Mouse (Mus musculus) lung, embryonic 14.5 days (tissue): ENCODE measurements around the gene Acbd7. TPM values are rescaled to one million over a fixed set of nuclear protein-coding genes. Genes with fewer than 3 reads are reported as not detected.

Experiments
- ATAC-seq: fragments of 200-750 bp; cut with Nextera tagmentation; 2 replicates; pipeline ENCODE4 v1.8.0; 2017; ENCODE audit warnings: mild to moderate bottlenecking, moderate TSS enrichment, moderate library complexity; ENCODE audit not compliant: insufficient read depth
- DNase-seq: peaks from one replicate; pipeline ENCODE4 v3.0.0-alpha.2; 2015
- H3K27ac ChIP-seq: fragments of 300-500 bp; sonication (generic); 2 replicates; pipeline ENCODE4 v1.5.1; 2014; ENCODE audit warnings: low read depth, mild to moderate bottlenecking, moderate library complexity
- H3K27me3 ChIP-seq: fragments of 300-500 bp; sonication (generic); 2 replicates; pipeline ENCODE4 v1.6.1; 2014; ENCODE audit warnings: low read length, control low read depth; ENCODE audit not compliant: insufficient read depth
- H3K36me3 ChIP-seq: fragments of 300-500 bp; sonication (generic); 2 replicates; pipeline ENCODE4 v1.6.1; 2014; ENCODE audit warnings: control low read depth; ENCODE audit not compliant: insufficient read depth
- H3K4me1 ChIP-seq: fragments of 300-500 bp; sonication (generic); 2 replicates; pipeline ENCODE4 v1.6.1; 2014; ENCODE audit warnings: antibody characterized with exemption, control low read depth; ENCODE audit not compliant: insufficient read depth
- H3K4me2 ChIP-seq: fragments of 300-500 bp; sonication (generic); 2 replicates; pipeline ENCODE4 v1.6.1; 2014; ENCODE audit warnings: mild to moderate bottlenecking
- H3K4me3 ChIP-seq: fragments of 300-500 bp; sonication (generic); 2 replicates; pipeline ENCODE4 v1.5.1; 2014; ENCODE audit warnings: low read depth, low read length
- H3K9ac ChIP-seq: fragments of 300-500 bp; sonication (generic); 2 replicates; pipeline ENCODE4 v1.6.1; 2014
- H3K9me3 ChIP-seq: fragments of 300-500 bp; sonication (generic); 2 replicates; pipeline ENCODE4 v1.6.1; 2016; ENCODE audit warnings: low read depth, low read length, control low read depth
- CTCF ChIP-seq: IDR thresholded peaks from 2 replicates; pipeline ENCODE4 v1.5.1; 2016; ENCODE audit warnings: antibody characterized with exemption, low read depth
- WGBS: fragments of 180-500 bp; shearing (Covaris S2); extraction: QIAGEN DNeasy Blood & Tissue Kit; methylation state at CpG from one replicate; pipeline ENCODE4 v1.1.7; 2014; 5-methylcytosine and 5-hydroxymethylcytosine counted together
- polyA plus RNA-seq: library from polyadenylated mRNA; unstranded; fragments of >200 nt; fragmentation: Nextera tagmentation; extraction: Ambion mirVana; gene quantifications from 2 replicates; pipeline ENCODE4 v1.2.1, GENCODE M21; 2014

Acbd7 gene
- polyA plus RNA-seq, 1 experiment from 2014 or later: 0.51 TPM

- 71% methylated on average over 4 of the region's 4 CpGs for WGBS
- no peak for TF ChIP-seq CTCF
These were observed 29.2 kb downstream of the Acbd7 start for GRCm38 (mm10) chr2:3365127-3365526.

GRCm38 (mm10) chr2:3387105-3387860 is 51.3 kb downstream of the Acbd7 start:
- Histone ChIP-seq H3K4me3 (no peak overlapping the region), H3K4me1 (no peaks in the 10 kb centered on the region), H3K27me3 (no peaks in the 10 kb centered on the region), H3K9me3 (no peaks in the 10 kb centered on the region), H3K9ac (no peak overlapping the region), H3K36me3 (no peaks in the 10 kb centered on the region), H3K4me2 (no peak overlapping the region), H3K27ac (no peak overlapping the region)
- no peak for TF ChIP-seq CTCF
- WGBS: 76% methylated on average over 6 of the region's 6 CpGs
- no peak for ATAC-seq
- DNase-seq: no peak

More at GRCm38 (mm10) chr2:3365127-3365526, 29.2 kb downstream of the Acbd7 start:
- Histone ChIP-seq H3K27me3 (no peaks in the 10 kb centered on the region), H3K4me2 (no peak overlapping the region), H3K36me3 (no peaks in the 10 kb centered on the region), H3K27ac (no peak overlapping the region), H3K9ac (no peak overlapping the region), H3K4me3 (no peak overlapping the region), H3K9me3 (no peaks in the 10 kb centered on the region), H3K4me1 (no peaks in the 10 kb centered on the region)
- no peak for ATAC-seq
- DNase-seq: no peak

Other genes starting within 250 kb of the Acbd7 start
- 57.0 and 58.3 TPM in 2 replicates for gene Fam171a1, start 221.9 kb upstream of the Acbd7 start, polyA plus RNA-seq
- 41.3 and 41.6 TPM in 2 replicates for gene Nmt2, start 52.0 kb upstream of the Acbd7 start, polyA plus RNA-seq
- 26.3 and 26.8 TPM in 2 replicates for gene Rpp38, start 3.5 kb upstream of the Acbd7 start, polyA plus RNA-seq
- not detected in 2 replicates for gene Olah, start 61.0 kb downstream of the Acbd7 start, polyA plus RNA-seq
- 0.73 TPM in 1 of 2 replicates, not detected in the other for gene Meig1, start 86.5 kb downstream of the Acbd7 start, polyA plus RNA-seq
- 5.8 and 5.9 TPM in 2 replicates for gene Dclre1c, start 88.0 kb downstream of the Acbd7 start, polyA plus RNA-seq
- 24.3 and 25.0 TPM in 2 replicates for gene Suv39h2, start 138.9 kb downstream of the Acbd7 start, polyA plus RNA-seq
- gene Gm45902, start 176.6 kb downstream of the Acbd7 start, polyA plus RNA-seq: 7.1 and 7.5 TPM in 2 replicates
- 128 TPM in 2 replicates for gene Hspa14, start 176.6 kb downstream of the Acbd7 start, polyA plus RNA-seq
- 0.33 TPM in 1 of 2 replicates, not detected in the other for gene Cdnf, start 176.9 kb downstream of the Acbd7 start, polyA plus RNA-seq
- 41.2 and 43.0 TPM in 2 replicates for gene Fam107b, start 234.3 kb downstream of the Acbd7 start, polyA plus RNA-seq